Mouse (Mus musculus): ENCODE measurements around the gene Smg1. TPM values are rescaled to one million over a fixed set of nuclear protein-coding genes. Genes with fewer than 3 reads are reported as not detected.

Smg1 gene
- total and polyA plus RNA-seq, 3 experiments: 16.1 to 35.0 (median 29.2) TPM

- in situ Hi-C loops (cut with MboI; ENCODE audit: low pct_ligation_motif_present, low pct_unique_long_range_greater_than_20kb, low sequenced_read_pairs) (no loop called here), dilution Hi-C loops (cut with MboI; ENCODE audit: extremely low pct_ligation_motif_present, extremely low pct_unique_long_range_greater_than_20kb, low sequenced_read_pairs) (no loop called here)
- no peaks in the 10 kb centered on the region for H3K36me3 ChIP-seq (replicated peaks in 1 of 2; ENCODE audit: control insufficient read depth in 1 of 2, insufficient read depth in 1 of 2, low read length in 1 of 2)
- no peak overlapping the region for H3K4me2 ChIP-seq (ENCODE audit: insufficient read depth, low read depth, poor library complexity, severe bottlenecking)
- no peak for DNase-seq (ENCODE audit: extremely low read depth)
- H3K9ac ChIP-seq (ENCODE audit: insufficient read depth, low read depth): no peak overlapping the region
- H3K4me1 ChIP-seq (ENCODE audit: control insufficient read depth in 1 of 2, insufficient read depth in 2 of 2): peaks cover 6 to 21% of the 10 kb centered on the region in 2 experiments
- no peak overlapping the region for H3K4me3 ChIP-seq (replicated peaks in 1 of 3; ENCODE audit: low read depth in 2 of 3, low read length in 2 of 3, poor library complexity in 1 of 3)
- H3K9me3 ChIP-seq (replicated peaks; ENCODE audit: low read length): peaks cover 5% of the 10 kb centered on the region
- TF ChIP-seq USF1 (IDR thresholded peaks at IDR 0.05; ENCODE audit: low read depth, low read length) (no peak), ETS1 (conservative IDR thresholded peaks at IDR 0.05; ENCODE audit: low read depth, low read length) (no peak)
- no peaks in the 10 kb centered on the region for H3K27me3 ChIP-seq (replicated peaks)
- no peak overlapping the region for H3K27ac ChIP-seq (ENCODE audit: insufficient read depth, low read depth)
- H3K79me2 ChIP-seq (replicated peaks; ENCODE audit: control insufficient read depth, extremely low read depth, insufficient read depth, poor library complexity, severe bottlenecking): peaks cover 3% of the 10 kb centered on the region
These were observed 4.6 kb upstream of the Smg1 start for GRCm38 (mm10) chr7:118248069-118248468.

DNA sequence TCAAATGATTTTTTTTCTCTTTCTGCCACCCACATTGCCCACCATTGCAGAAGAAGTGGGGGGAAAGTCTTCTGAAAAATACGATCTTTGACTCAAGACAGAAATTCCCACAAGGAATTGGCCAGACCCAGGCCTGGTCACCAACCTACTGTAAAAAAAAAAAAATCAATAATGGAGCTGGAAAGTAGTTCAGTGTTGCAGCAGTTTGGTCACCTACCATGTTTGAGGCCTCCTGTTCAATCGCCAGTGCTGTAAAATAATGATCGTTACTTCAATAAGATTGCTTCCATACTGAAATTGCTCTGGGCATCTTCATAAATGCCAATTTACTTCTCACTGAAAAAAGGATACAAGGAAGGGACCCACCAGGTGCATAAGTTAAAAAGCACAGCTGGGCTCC, 1.8 kb upstream of the Smg1 start:
- Histone ChIP-seq H3K4me2 (ENCODE audit: insufficient read depth, low read depth, poor library complexity, severe bottlenecking) (no peak overlapping the region), H3K27ac (ENCODE audit: insufficient read depth, low read depth) (no peak overlapping the region), H3K9ac (ENCODE audit: insufficient read depth, low read depth) (no peak overlapping the region), H3K36me3 (replicated peaks in 1 of 2; ENCODE audit: control insufficient read depth in 1 of 2, insufficient read depth in 1 of 2, low read length in 1 of 2) (peaks cover 0 to 2% of the 10 kb centered on the region in 2 experiments), H3K27me3 (replicated peaks) (no peaks in the 10 kb centered on the region), H3K79me2 (replicated peaks; ENCODE audit: control insufficient read depth, extremely low read depth, insufficient read depth, poor library complexity, severe bottlenecking) (peaks cover 31% of the 10 kb centered on the region), H3K4me3 (replicated peaks in 1 of 3; ENCODE audit: low read depth in 2 of 3, low read length in 2 of 3, poor library complexity in 1 of 3) (no peak overlapping the region), H3K4me1 (ENCODE audit: control insufficient read depth in 1 of 2, insufficient read depth in 2 of 2) (peaks cover 4 to 18% of the 10 kb centered on the region in 2 experiments; a peak in 2 of 4 replicates), H3K9me3 (replicated peaks; ENCODE audit: low read length) (peaks cover 5% of the 10 kb centered on the region)
- dilution Hi-C loops (cut with MboI; ENCODE audit: extremely low pct_ligation_motif_present, extremely low pct_unique_long_range_greater_than_20kb, low sequenced_read_pairs) (no loop called here), in situ Hi-C loops (cut with MboI; ENCODE audit: low pct_ligation_motif_present, low pct_unique_long_range_greater_than_20kb, low sequenced_read_pairs) (no loop called here)
- TF ChIP-seq BHLHE40 (IDR thresholded peaks at IDR 0.05; ENCODE audit: low read depth, low read length) (no peak), TBP (conservative IDR thresholded peaks at IDR 0.05; ENCODE audit: low read depth, low read length) (no peak), NELFE (IDR thresholded peaks at IDR 0.05; ENCODE audit: low read depth, low read length) (no peak), ETS1 (conservative IDR thresholded peaks at IDR 0.05; ENCODE audit: low read depth, low read length) (no peak), E2F4 (IDR thresholded peaks at IDR 0.05; ENCODE audit: insufficient replicate concordance, low read depth, low read length) (no peak), MXI1 (IDR thresholded peaks at IDR 0.05; ENCODE audit: low read depth, low read length) (no peak)
- DNase-seq (ENCODE audit: extremely low read depth): no peak

DNA sequence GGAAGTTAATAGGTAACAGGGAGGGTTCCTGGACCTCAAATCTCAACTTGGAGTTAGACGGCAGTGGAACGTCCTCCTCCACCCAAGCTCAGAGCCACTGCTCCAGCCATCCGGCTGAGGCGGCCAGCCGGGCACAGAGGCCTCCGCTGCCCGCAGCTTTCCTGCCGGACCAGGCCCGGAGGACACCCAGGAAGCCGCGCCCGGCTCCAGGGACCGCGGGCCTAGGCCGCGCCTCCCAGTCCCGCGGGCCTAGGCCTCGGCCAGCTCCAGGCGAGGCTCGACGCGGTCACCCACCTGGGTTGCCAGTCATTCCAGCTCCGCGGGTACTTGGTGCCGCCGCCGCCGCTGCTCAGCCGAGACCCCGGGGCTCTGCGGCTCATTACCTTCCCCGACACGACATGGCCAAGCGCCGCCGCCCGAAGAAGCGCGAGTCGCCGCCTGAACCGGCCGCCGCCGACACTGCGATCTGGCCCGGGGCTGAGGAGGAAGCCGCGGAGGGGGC, 508 bp downstream of the Smg1 start:
- in situ Hi-C loops (cut with MboI; ENCODE audit: low pct_ligation_motif_present, low pct_unique_long_range_greater_than_20kb, low sequenced_read_pairs) (no loop called here), dilution Hi-C loops (cut with MboI; ENCODE audit: extremely low pct_ligation_motif_present, extremely low pct_unique_long_range_greater_than_20kb, low sequenced_read_pairs) (no loop called here)
- H3K4me2 ChIP-seq (ENCODE audit: insufficient read depth, low read depth, poor library complexity, severe bottlenecking): peak overlapping the region; percentile 91
- H3K36me3 ChIP-seq (replicated peaks in 1 of 2; ENCODE audit: control insufficient read depth in 1 of 2, insufficient read depth in 1 of 2, low read length in 1 of 2): peaks cover 0 to 9% of the 10 kb centered on the region in 2 experiments
- H3K27ac ChIP-seq (ENCODE audit: insufficient read depth, low read depth): peak overlapping the region; percentile 80
- H3K4me1 ChIP-seq (ENCODE audit: control insufficient read depth in 1 of 2, insufficient read depth in 2 of 2): peaks cover 4 to 32% of the 10 kb centered on the region in 2 experiments; a peak in 2 of 4 replicates
- TF ChIP-seq ZMIZ1 (IDR thresholded peaks at IDR 0.05; ENCODE audit: low read depth, low read length) (no peak; the same call in 1 of the 2 replicates), MEF2A (IDR thresholded peaks at IDR 0.05; ENCODE audit: borderline replicate concordance, low read depth, low read length) (0 out of 2 replicates have a peak, but pooled peaks have one; percentile 3), UBTF (IDR thresholded peaks at IDR 0.05; ENCODE audit: low read depth, low read length) (peak; percentile 96), EP300 (IDR thresholded peaks at IDR 0.05; ENCODE audit: low read length) (no peak), POLR2A (IDR thresholded peaks at IDR 0.05; ENCODE audit: low read depth, low read length) (no peak)
- peaks cover 5% of the 10 kb centered on the region for H3K9me3 ChIP-seq (replicated peaks; ENCODE audit: low read length)
- peaks cover 52% of the 10 kb centered on the region for H3K79me2 ChIP-seq (replicated peaks; ENCODE audit: control insufficient read depth, extremely low read depth, insufficient read depth, poor library complexity, severe bottlenecking)
- H3K27me3 ChIP-seq (replicated peaks): no peaks in the 10 kb centered on the region
- peak; percentile 30 for DNase-seq (ENCODE audit: extremely low read depth)
- H3K9ac ChIP-seq (ENCODE audit: insufficient read depth, low read depth): peak overlapping the region; percentile 87
- H3K4me3 ChIP-seq (replicated peaks in 1 of 3; ENCODE audit: low read depth in 2 of 3, low read length in 2 of 3, poor library complexity in 1 of 3): peak overlapping the region; percentile 75 to 91 (median 90)
